Mouse (Mus musculus): ENCODE data around the gene Grb2.

DNA sequence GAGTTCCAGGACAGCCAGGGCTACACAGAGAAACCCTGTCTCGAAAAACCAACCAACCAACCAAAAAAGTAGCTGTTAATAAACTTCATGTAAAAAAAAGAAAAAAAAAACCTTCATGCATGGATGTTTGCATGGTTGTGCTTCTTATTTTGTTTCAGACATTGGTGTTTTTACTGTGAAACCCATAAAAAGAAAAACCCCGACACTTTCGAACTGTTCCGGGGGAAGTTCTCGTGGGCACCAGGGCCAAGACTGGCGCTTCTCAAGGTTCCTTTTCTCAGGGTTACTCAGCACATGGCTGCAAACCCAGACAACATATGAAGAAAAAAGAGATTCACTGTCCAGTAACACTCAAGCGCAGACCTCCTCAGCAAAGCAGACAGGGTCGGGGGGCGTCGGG is 75.5 kb downstream of the Grb2 start:
- TF ChIP-seq POLR2A (IDR thresholded peaks at IDR 0.05; ENCODE audit: control insufficient read depth, extremely low read depth, insufficient read depth, low read length, poor library complexity) (no peak), CTCF (IDR thresholded peaks at IDR 0.05; ENCODE audit: borderline replicate concordance, control insufficient read depth, extremely low read depth, insufficient read depth, low read length, poor library complexity) (no peak)
